Mouse (Mus musculus): ENCODE results near the gene Pirb.

The Pirb gene

DNA sequence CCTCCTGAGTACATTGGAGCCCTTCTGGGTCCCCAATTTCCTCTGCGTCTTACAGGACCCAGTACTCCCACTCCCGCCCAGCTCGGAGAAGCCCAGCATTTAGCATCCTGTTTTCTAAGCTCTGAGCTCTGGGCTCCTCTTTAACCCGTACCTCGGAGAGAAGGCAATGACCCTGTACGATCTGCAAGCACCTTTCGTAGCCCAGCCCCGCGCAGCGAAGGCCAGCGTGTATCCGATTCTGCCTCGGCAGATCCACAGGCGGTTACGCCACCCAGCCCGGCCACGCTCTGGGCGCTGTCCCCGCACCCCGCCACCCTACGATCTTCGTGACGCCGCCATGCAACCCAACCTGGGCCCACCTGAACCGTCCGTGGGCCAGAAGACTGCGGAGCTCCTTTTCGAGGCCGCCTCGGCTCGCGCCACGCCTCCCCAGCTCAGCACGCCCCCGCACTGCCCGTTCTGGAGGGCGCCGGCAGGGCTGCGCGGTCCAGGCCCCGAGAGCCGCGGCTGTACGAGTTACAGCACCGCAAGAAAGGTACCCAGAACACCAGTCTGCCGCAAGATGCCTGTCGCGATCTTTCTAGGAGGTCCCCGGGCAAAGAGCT lies 27.7 kb downstream of the Pirb start, which contains the start of gene Tsen34:
Tsen34 (plus strand) TSS at position 482 of the 605 bp plus-strand sequence.
- DNase-seq (ENCODE audit: low spot score in 2 of 2) = no peak

DNA sequence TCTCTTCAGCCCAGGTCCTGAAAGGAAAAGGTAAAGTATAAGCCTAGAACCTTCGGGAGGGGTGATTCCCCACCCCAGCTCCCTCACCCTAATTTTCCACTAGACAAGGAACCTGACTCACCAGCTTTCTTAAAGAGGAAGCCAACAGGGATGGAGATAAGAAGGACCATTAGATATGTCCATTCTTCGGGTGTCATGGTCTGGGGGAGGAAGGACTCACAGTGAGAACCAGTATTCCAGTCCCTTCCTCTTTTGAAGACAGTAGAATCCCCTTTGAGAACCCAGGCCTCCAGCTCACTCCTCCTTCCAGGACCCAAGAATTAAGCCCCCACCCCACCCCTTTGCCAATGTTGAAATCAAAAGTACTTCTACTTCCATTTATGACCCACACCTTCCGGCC lies 28.3 kb downstream of the Pirb start:
- no peak for DNase-seq (ENCODE audit: low spot score in 2 of 2)

DNA sequence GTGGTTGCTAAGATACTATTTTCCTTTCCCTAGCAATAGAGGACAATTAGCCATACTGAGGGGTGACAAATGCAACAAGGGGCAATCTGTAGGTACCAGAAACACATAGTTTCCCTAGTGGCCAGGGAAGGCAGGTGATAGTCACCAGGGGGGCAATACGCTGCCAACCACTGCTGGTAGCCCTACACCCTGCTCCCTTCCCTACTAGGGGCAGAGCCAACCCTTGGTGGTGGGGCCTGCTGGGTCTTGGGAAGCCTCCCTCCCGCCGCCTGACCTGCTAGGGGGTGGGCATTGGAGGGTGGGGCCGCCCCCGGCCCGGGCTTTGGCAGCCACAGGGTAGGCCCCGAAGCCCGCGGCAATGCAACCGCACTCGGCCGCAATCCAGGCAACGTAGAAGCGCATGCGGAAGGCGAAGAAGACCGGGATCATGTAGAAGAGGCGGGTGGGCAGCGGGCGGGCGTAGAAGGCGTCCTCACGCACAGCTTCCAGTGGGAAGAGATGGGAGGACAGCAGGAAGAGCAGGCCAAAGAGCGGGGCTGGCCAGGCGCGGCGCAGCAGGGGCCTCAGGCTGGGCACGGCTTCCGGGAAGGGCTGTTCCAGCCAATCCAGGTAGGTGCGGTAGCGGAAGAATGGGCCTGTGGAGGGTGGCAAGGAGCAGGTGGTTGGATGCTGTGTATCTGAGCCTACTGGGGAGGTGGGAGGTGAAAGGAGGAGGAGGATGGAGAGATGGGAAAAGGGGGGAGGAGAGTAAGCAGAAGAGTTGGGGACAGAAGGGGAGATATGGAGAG lies 34.6 kb downstream of the Pirb start:
- DNase-seq (ENCODE audit: low spot score in 2 of 2) = no peak

DNA sequence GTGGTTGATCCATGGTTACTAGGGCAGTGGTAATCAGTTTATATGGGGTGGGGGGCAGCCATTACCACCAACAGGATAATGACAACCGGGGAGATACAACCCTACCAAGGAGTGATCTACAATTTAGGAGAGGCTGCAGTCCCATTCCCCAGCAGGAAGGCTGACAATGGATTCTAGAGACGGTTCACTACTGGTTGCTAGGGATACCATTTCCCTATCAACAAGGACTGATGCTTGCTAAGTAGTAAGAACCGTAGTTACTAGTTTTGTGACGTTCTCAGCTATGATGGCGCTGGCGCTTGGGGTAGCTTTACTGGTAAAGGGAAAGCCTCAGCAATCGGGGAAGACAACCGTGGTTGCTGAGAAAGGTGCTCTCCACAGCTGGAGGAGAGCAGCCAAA lies 35.5 kb downstream of the Pirb start:
- DNase-seq (ENCODE audit: low spot score in 2 of 2) = no peak

DNA sequence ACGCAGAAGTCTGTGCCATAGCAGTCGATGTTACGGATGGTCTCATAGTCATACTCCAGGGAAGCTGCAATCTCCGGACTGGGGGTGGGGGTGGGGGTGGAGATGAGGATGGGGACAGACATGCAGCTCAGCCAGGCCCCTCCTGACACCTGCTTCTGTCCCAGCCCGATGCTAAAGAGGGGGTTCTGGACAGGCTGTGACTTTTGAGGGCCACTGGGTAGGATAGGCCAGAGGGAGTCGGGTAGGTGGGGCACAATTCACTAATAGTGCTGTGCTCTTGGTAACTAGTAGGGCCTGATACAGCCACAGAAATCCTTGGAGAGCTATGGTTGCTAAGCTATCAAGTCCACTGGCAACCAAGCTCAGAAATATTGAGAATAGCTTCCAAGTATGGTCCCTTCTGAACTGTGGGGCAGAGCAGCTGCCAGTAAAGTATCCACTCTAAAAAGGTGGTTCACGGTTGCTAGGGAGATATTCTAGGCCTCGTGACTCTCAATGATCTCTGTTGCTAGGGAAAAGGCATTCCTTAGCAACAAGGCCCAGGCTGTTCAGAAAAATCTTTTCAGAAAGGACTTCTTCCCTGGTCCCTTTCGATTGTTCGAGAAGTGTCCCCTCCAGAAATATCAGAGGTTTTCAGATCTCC lies 36.2 kb downstream of the Pirb start:
- DNase-seq (ENCODE audit: low spot score in 2 of 2) = no peak

DNA sequence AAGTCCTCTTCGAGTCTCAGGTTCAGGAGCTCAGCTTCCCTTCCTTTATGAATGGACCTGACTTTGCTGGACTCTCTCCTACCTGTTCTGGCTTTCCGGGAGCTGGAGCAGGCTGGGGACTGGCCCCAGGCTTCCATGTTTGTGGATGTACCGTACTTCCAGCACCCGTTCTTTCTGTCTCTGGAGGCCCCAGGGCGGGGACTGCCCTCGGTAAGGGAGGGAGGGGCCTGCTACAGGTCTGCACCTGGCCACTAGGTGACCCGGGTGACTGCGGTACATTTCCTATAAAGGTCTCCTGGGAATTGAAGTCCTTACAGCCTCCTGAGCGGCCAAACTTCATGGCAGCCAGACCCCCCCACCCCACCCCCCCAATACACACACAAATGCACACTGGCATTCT lies 42.8 kb downstream of the Pirb start, which contains the start of gene Tmc4:
Tmc4 (minus strand) TSS at position 212 of the 400 bp plus-strand sequence.
- no peak for DNase-seq (ENCODE audit: low spot score in 2 of 2)

DNA sequence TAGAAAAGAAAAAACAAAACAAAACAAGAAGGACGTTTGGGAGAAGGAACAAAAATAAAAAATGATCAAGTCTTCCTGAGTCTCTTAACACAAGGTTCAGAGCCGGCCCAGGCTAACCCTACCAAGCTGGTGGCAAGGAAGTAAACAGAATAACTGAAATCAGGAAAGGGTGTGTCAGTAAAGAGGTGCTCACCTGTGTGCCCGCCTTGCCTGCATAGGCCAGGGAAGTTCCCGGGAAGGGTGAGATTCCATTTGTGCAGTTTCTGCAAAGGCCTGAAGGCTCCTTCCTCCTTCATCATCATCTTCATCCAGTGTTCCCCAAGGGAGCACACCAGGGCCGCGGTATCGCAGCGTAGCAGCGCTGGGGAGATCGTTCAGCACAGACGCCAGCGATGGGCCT lies 43.8 kb downstream of the Pirb start:
- no peak for DNase-seq (ENCODE audit: low spot score in 2 of 2)

DNA sequence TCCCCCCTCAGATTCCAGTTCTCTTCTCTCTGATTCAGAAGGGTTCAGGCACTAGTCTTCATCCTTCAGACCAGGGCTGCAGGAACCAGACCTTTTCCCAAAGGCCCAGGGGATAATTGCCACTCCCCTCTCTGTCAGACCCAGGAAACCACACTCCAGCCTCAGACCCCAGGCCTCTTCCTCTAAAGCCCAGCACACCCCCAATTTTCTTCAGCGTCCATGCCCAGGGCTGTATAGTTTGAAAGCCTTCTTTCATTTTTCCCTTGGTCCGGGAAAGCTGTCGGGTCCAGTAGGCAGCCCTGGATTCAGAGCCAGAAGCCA lies 45.0 kb downstream of the Pirb start:
- DNase-seq (ENCODE audit: low spot score in 2 of 2) = no peak

DNA sequence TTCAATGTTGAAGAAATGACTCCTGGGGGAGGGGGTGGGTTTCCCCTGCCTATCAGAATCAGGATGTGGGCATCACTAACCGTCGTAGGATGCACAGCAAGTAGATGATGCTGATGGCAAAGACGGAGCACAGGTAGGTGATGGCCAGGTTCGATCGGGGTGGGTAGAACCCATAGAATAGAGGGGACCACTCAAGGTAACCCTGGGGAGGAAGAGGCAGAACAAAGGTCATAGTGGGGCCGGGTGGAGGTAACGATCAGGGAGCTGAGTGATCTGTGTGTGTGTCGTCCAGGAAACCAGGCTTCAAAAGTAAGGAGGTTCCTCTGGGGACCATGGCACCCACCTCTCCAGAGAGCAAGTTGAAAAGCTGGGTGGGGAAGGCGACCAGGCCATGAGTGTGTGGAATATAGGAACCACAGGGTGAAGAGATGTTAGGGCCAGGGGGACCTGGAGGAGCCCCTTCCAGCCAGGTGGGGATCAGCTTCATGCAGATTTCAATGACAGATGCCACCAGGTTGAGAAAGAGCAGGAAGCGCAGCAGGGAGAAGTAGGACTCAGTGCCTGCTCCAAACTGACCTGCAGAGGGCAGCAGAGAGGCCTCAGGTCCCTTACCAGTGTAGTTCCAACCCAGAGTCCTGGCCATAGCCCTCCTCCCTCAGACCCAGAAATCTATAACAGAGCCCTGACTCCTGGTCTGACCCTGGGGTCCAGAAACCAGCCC lies 45.5 kb downstream of the Pirb start:
- DNase-seq (ENCODE audit: low spot score in 2 of 2) = peak; percentile 77 to 89

DNA sequence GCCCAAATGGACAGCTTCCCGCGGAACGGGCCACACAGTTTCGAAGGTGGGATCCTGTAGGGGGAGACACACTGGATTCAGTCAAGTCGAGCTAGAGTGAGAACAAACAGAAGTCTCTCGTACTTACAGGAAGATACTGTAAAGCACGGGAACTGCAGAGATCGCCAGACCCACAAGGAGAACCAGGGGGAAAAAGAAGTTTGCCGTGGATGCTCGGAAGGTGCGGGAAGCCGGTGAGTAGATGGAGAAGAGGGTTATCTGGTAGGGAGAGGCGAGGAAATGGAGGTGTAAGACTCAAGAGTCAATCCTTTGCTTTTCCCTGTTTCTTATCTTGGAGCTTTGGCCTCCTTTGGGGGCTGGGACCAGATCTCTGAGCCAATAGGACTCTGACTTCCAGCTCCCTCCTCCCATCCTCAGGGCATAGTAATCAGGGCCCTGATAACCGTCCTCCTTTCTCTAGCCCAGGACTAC lies 53.2 kb downstream of the Pirb start:
- DNase-seq (ENCODE audit: low spot score in 2 of 2) = peak in 1 of 2 experiments; percentile 24

DNA sequence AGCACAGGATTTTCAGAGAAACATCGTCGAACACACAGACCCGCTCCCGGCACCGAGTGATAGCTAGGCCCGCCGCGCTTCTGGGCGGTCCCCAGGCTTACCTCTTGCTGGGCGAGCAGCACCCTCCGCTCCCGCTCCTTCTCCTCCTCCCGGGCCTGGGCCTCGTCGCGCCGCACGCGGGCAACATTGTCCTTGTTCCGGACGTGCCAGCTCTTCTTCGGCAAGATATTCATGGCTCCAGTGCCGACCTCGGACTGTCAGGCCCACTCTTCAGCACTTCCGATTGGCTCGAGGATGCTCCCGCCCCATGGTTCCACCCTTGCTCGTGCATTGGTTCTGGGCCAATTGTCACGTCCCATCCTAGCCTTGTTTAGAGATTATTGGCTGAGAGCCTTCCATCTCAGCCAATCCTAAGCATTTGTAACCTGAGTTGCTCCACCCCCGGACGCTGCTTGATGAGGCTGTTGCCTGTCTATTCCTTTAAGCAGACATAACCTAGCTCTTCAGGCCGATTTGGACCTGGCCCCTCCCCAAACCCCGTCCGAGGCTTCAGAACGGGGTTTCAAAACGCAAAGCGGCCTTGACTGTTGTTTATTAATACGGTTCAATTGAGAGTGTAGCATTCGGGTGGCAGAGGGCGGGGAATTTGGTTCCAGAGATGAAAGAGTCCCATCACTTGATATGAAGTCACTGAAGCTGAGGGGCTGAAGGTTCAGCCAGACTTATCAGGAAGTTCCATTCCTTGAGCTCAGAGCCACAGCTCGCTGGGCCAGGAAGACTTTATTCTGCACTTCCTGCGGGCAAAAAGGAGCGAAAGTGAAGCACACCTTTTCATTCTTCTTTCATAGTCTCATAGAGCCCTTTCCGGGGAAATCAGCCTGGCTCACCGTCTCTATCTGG lies 54.7 kb downstream of the Pirb start, which contains the start of gene Leng1:
Leng1 (minus strand) TSS at position 626 of the 900 bp plus-strand sequence.
- peak; percentile 84 to 94 for DNase-seq (ENCODE audit: low spot score in 2 of 2)

DNA sequence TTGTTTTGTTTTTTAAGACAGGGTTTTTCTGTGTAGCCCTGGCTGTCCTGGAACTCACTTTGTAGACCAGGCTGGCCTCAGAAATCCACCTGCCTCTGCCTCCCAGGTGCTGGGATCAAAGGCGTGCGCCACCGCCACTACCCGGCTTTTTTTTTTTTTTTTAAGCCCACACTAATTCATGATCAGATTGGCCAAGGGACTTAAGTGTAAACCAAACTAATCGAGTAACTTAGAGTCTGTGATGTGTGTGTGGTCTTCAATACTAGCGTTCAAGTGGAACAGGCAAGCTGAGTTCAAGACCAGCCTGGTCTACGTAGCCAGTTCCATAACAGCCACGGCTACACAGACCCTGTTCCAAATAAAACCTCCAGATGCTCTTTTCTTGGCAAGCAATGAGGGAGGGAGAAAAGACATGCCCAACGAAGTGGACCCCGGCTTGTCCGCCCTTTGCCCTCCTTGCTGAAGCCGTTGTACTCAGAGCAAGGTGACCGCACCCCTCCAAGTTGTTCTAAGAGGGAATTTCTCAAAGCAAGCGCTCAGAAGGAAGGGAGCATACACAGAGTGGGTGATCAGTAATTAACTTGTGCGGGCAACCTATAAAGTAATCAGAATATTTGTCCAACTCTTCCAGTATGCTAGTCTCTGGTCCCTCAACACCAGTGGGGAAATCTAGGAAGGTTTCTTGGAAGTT lies 55.5 kb downstream of the Pirb start:
- DNase-seq (ENCODE audit: low spot score in 2 of 2) = peak in 1 of 2 experiments; percentile 25

Data from spleen, postnatal 10 days (tissue).